Mouse (Mus musculus) MN1 (cell line): ENCODE measurements around the gene Arpc3.
"Not testable (repeated sequence)": the region's sequence is repeated elsewhere in the genome, so short reads cannot be mapped to it uniquely, and the experiment has no call there.

Source experiments
- DNase-seq: peaks from one replicate; pipeline ENCODE4 v3.0.0-alpha.2; 2016; ENCODE audit warnings: low spot score

Gene Arpc3

GRCm38 (mm10) chr5:122399871-122400270 lies 8.2 kb downstream of the Arpc3 start:
- DNase-seq, result no peak

DNA sequence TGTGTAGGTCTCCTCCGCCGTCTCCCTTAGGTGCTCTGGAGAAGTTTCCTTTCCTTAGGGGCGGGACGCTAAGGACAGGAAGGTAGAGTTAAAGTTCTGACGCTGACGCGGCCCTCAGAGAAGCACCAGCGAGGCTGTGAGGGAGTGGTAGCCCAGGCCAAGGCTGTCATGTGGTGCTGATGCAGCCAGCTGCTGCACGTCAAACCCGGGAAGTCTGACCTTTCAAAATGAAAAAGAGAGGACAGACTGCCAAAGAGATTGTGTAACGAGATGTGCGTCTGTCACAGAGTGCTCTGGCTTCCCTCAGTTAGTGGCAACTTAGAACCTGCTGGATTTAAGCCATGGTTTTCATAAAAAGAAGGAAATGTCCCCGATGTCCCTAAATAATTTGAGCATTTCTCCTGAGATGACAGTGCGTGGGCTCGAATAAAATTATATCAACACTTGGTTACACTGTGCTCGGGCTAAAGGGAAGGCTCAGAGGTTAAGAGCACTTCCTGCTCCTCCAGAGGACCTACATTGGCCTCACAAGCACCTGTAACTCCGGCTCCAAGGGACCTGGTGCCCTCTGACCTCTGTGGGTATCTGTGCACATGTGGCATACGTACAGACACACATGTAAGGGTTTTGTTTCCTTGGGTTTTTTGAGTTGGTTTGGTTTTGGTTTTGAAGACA lies 9.1 kb downstream of the Arpc3 start:
- DNase-seq, result peak; percentile 27

DNA sequence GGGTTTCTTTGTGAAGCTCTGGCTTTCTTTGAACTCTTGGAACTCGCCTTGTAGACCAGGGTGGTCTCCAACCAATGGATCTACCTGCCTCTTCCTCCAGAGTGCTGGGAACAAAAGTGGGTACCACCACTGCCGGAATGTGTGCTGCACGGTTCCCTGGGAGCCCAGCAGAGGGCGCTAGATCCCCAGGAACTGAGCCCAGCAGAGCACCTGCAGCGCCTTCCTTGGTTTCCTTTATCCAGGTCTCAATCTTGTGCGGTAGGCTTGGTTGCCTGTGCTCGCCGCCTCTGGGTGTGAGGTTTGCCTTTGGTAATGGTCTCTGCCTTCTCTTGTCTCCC lies 9.6 kb downstream of the Arpc3 start:
- DNase-seq, result peak; percentile 51

DNA sequence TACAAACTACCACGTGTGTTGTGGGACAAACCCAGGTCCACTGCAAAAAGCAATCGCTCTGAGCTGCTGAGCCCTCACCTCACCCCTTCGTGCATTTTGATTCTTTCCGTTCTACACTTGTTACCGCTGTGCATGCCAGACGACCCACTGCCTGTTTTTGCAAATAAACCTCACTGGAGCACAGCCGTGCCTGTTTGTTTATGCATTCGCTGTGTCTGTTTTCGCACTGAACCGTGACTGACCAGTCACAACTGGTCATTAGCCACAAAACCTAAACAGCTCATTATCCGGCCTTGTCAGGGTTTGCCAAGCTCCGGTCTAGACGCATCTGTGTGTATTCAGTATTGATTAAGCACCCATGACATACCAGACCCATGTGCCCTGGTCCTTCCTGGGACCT lies 10.5 kb downstream of the Arpc3 start:
- peak; percentile 27 for DNase-seq

DNA sequence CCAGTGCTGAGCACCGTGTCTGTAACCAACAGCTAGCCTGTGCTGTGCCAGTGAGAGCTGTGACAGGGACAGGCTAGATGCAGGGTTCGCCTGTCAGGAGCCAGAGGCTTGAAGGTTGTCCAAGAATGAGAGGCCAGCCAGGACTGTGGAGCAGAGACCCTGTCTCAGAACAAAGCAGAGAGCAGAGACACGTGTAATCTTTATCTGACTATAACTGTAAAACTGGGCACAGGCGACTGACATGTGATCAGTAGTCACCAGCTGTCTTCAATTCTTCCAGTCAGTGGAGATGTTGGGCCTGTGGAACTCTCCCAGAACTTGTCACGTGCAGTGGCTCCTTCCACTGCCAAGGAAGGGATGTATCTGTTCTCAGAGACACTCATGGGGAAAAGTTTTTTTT lies 11.1 kb downstream of the Arpc3 start:
- peak; percentile 50 for DNase-seq

DNA sequence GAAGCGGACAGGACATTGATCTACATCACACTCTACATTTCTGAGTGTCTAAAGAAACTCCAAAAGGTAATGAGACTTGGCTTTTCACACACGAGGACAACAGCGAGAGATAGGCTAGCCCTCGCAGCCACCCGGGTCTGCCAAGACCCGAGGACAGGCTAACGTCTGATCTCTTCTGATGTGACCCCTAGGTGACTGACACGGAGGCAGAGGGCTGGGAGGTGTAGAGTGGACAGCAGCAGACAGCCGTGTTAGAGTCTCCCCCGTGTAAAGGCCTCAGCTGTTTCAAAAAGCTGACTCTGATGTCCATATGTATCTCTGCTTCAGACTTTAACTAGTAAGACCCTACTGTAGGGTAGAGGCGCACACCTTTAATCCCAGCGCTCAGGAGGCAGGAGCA lies 11.7 kb downstream of the Arpc3 start:
- DNase-seq, result no peak

GRCm38 (mm10) chr5:122405537-122405936 lies 13.9 kb downstream of the Arpc3 start:
- no peak for DNase-seq

GRCm38 (mm10) chr5:122409692-122410645 lies 18.3 kb downstream of the Arpc3 start:
- DNase-seq, result no peak

DNA sequence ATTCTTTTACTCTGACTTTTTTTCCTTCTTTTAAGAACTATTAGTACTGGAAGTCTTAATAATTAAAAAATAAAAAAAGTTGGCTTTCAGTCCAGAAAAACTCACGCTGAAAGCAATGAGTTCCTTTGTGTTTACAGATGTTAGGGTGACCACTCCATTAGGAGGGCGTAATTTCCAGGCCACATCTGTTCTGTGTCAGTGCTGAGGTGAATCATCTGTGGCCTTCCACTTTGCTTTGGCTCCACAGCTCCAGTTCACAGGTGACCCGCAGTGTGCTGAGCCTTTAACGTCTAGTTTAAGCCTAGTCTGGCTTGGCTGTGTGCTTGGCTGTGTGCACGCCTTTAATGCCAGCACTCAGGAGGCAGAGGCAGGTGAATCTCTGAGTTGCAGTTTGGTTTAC lies 20.2 kb downstream of the Arpc3 start:
- DNase-seq, result no peak

DNA sequence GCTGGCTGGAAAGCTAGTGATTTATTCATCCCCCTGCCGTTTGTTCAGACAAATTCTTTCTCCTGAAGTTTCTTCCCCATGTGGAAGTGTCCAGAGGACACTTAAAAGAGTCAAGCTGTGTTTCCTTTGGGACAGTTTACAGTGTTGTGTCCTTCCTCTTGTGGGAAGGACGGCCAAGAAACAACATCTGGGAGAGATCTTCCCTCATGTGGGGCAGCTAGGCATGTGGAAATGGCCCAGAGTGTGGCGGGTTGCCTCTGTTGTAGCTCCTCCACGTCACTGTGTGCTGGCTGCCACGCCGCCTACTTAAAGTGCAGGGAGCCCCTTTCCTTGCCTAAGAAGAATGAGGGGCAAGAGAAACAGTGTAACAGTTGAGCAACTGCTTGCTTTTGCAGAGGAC lies 21.1 kb downstream of the Arpc3 start:
- DNase-seq, result no peak

GRCm38 (mm10) chr5:122414351-122414750 lies 22.7 kb downstream of the Arpc3 start:
- no peak for DNase-seq

- no peak for DNase-seq
These were observed 23.8 kb downstream of the Arpc3 start for GRCm38 (mm10) chr5:122415465-122415864.

GRCm38 (mm10) chr5:122420676-122421075 lies 29.0 kb downstream of the Arpc3 start:
- not testable (repeated sequence) for DNase-seq

GRCm38 (mm10) chr5:122421271-122422068 lies 29.8 kb downstream of the Arpc3 start, which contains the start of gene Anapc7:
TSS of gene Anapc7 (plus strand) at chr5:122421693.
- DNase-seq, result no peak

GRCm38 (mm10) chr5:122422071-122422964 lies 30.6 kb downstream of the Arpc3 start:
- DNase-seq, result peak; percentile 84

DNA sequence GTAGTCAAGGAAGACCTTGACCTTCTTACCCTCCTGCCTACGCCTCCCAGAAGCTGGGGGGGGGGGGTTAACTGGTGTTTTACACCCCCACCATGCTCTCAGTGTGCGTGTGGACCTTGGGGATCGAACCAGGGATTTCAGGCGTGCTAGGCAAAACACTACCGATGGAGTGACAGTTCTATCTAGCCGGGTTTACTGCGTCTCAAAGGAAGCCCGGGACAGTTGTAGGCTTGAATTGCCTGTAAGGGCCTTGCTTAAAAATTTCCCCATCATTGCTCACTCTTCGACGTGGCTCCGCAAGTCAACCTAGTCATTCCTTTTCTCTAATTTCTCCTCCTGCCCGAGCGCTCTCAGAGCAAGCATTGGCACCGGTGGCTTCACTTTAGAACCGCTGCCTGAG lies 31.4 kb downstream of the Arpc3 start:
- DNase-seq, result peak; percentile 18

GRCm38 (mm10) chr5:122425550-122425949 lies 33.9 kb downstream of the Arpc3 start:
- no peak for DNase-seq

DNA sequence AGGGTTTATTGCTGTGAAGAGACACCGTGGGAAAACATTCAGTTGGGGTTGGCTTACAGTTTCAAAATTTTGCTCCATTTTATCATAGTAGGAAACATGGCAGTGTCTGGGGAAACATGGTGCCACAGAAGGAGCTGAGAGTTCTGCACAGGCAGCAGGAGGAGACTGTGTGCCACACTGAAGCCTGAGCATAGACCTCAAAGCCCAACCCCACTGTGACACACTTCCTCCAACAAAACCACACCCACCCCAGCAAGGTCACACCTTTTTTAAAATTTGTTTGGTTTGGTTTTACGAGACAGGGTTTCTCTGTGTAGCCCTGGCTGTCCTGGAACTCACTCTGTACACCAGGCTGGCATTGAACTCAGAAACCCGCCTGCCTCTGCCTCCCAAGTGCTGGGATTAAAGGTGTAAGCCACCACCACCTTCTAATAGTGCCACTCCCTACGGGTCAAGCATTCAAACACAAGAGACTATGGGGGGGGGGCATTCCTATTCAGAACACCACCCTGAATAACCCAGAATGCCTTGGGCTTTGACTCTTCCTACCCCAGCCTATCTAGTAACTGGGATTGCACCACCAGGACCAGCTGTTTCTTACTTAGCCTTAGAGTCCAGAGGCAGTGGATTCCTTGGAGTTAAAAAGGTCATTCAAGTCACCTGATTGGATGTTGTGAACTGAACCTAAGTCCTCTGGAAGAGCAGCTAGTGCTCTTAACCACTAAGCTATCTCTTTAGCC lies 38.5 kb downstream of the Arpc3 start:
- DNase-seq, result no peak

GRCm38 (mm10) chr5:122431221-122431620 lies 39.5 kb downstream of the Arpc3 start:
- no peak for DNase-seq

- no peak for DNase-seq
These were observed 42.9 kb downstream of the Arpc3 start for GRCm38 (mm10) chr5:122434541-122434940.
